Mouse (Mus musculus) liver, embryonic 14.5 days (tissue): ENCODE results near the gene Tkt.

Experiments
- CTCF ChIP-seq: IDR thresholded peaks from 2 replicates; pipeline ENCODE4 v1.5.1; 2016; ENCODE audit warnings: antibody characterized with exemption, low read depth, control low read depth
- EP300 ChIP-seq: IDR thresholded peaks from 2 replicates; pipeline ENCODE4 v1.6.1; 2016; ENCODE audit warnings: antibody characterized with exemption, low read depth

- TF ChIP-seq CTCF (no peak), EP300 (no peak)
These were observed 58.7 kb downstream of the Tkt start for GRCm38 (mm10) chr14:30606817-30607216.
